Mouse (Mus musculus) heart, postnatal 0 days (tissue): ENCODE measurements around the gene Dysf.

Experiments used
- CTCF ChIP-seq: IDR thresholded peaks from 2 replicates; pipeline ENCODE4 v1.5.1; 2016; ENCODE audit warnings: antibody characterized with exemption, control low read depth, low read depth
- EP300 ChIP-seq: IDR thresholded peaks from 2 replicates; pipeline ENCODE4 v1.6.1; 2016; ENCODE audit warnings: antibody characterized with exemption, low read depth

DNA sequence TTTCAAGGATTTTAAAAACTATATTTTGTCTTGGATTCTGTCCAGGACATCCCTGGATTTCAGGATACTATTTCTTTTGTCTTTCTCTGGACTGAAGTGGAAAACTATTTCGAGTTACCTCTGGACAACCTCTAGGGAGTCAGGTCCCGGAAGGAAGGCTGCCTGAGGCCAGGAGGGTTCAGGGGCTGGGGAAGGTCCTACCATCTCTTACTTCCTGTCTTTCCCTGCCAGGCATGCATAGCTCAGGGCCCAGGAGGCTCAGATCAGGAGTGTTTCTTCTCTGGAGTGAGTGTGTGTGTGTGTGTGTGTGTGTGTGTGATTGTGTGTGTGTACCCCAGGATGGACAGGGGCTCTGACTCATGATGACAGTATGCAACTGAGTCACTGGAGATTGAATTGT lies 40.5 kb downstream of the Dysf start:
- TF ChIP-seq CTCF (no peak), EP300 (no peak)
